Mouse (Mus musculus) olfactory bulb, adult 2 months (tissue): ENCODE results near the gene Rundc3a. TPM values are rescaled to one million over a fixed set of nuclear protein-coding genes. Genes with fewer than 3 reads are reported as not detected.

ENCODE experiments used
- H3K27ac ChIP-seq: fragments of 200-500 bp; 2 replicates; pipeline ENCODE4 v1.5.1; 2012; ENCODE audit warnings: low read depth, low read length; ENCODE audit not compliant: insufficient read depth
- H3K4me1 ChIP-seq: fragments of 200-500 bp; 2 replicates; pipeline ENCODE4 v1.6.1; 2012; ENCODE audit warnings: low read length; ENCODE audit not compliant: control insufficient read depth, insufficient read depth
- H3K4me3 ChIP-seq: fragments of 200-500 bp; 2 replicates; pipeline ENCODE4 v1.5.1; 2012; ENCODE audit warnings: mild to moderate bottlenecking, low read depth, low read length, moderate library complexity; ENCODE audit not compliant: insufficient read depth
- CTCF ChIP-seq: fragments of 200-500 bp; IDR thresholded peaks from 2 replicates; pipeline ENCODE4 v1.5.1; 2012; ENCODE audit warnings: low read depth, mild to moderate bottlenecking, low read length, moderate library complexity; ENCODE audit not compliant: insufficient read depth
- POLR2A ChIP-seq: fragments of 200-500 bp; IDR thresholded peaks from 2 replicates; pipeline ENCODE4 v1.6.1; 2012; ENCODE audit warnings: mild to moderate bottlenecking, low read depth, low read length, moderate library complexity; ENCODE audit not compliant: insufficient read depth
- WGBS: fragments of 180-500 bp; shearing (Covaris S2); methylation state at CpG from one replicate; pipeline ENCODE4 v1.1.7; 2018; 5-methylcytosine and 5-hydroxymethylcytosine counted together
- polyA plus RNA-seq: library from polyadenylated mRNA; stranded (reverse); fragments of >200 nt; gene quantifications from 2 replicates; pipeline ENCODE4 v1.2.4, GENCODE M21; 2012; ENCODE audit warnings: low replicate concordance; ENCODE audit not compliant: missing spikeins, insufficient read depth, insufficient read length

Gene Rundc3a
- polyA plus RNA-seq: not detected in 2 replicates

- Histone ChIP-seq H3K4me1 (peaks cover 33% of the 10 kb centered on the region), H3K4me3 (peak within 1 kb of the TSS; percentile 88), H3K27ac (peak within 1 kb of the TSS; percentile 95)
- WGBS: under 1% methylated on average over 34 of the region's 34 CpGs
- TF ChIP-seq POLR2A (peak; percentile 73), CTCF (no peak)
Observed at GRCm38 (mm10) chr11:102393238-102393634, at the start of gene Rundc3a. TSS of gene Rundc3a (plus strand) at chr11:102393403.

- H3K27ac ChIP-seq: no peak overlapping the region
- no peaks in the 10 kb centered on the region for H3K4me1 ChIP-seq
- TF ChIP-seq CTCF: no peak
- no peak for TF ChIP-seq POLR2A
- no peak overlapping the region for H3K4me3 ChIP-seq
- WGBS: 100% methylated on average over 3 of the region's 3 CpGs
Observed at GRCm38 (mm10) chr11:102344458-102344857, 48.7 kb upstream of the Rundc3a start.

DNA sequence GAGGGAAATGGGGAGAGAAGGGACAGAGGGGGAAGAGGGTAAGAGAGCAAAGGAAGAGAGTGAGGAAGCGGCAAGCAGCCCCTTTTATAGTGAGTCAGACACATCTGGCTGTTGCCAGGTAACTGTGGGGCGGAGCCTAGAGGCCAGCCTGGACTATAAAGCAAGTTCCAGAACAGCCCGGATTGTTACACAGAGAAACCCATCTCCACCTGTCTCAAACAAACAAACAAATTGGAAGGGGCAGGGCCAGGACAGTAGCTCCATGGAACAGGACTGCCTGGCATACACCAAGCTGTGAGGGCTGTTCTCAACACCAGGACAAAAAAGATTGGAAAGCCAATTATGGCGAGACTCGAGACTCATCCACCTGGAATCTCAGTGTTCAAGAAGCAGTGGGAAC lies 46.3 kb upstream of the Rundc3a start:
- no peak for TF ChIP-seq POLR2A
- TF ChIP-seq CTCF: no peak
- 75% methylated on average over 5 of the region's 5 CpGs for WGBS
- Histone ChIP-seq H3K4me3 (no peak overlapping the region), H3K27ac (no peak overlapping the region), H3K4me1 (no peaks in the 10 kb centered on the region)

GRCm38 (mm10) chr11:102347683-102348082 lies 45.5 kb upstream of the Rundc3a start:
- Histone ChIP-seq H3K4me1 (no peaks in the 10 kb centered on the region), H3K4me3 (no peak overlapping the region), H3K27ac (no peak overlapping the region)
- WGBS: 70% methylated on average over 5 of the region's 5 CpGs
- TF ChIP-seq POLR2A (no peak), CTCF (no peak)

DNA sequence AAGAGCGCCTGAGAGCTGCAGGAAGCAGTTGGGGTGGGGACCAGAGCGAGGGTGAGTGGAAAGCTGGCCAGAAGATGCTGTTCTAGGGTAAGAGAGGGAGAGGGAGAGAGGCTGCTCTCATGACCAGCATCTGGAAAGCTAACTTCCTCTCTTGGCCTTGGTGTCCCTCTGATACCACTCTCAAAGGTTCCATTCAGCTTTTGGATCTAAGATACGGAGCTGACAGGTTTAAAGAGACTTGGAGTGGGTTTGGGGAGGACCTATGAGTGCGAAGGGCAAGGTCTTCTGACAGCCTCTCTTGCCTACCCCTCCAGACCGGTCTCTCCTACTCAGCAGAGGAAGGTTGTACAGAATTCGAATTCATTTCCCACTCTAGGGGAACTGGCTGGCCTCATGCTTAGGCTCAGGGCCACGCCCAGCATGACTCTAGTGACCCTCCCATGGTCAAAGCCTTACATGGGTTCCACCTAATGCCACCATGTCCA lies 45.1 kb upstream of the Rundc3a start:
- TF ChIP-seq POLR2A (no peak), CTCF (no peak)
- Histone ChIP-seq H3K4me1 (no peaks in the 10 kb centered on the region; the same call in 1 of the 2 replicates), H3K4me3 (no peak overlapping the region), H3K27ac (no peak overlapping the region)
- 93% methylated on average over 7 of the region's 7 CpGs for WGBS

DNA sequence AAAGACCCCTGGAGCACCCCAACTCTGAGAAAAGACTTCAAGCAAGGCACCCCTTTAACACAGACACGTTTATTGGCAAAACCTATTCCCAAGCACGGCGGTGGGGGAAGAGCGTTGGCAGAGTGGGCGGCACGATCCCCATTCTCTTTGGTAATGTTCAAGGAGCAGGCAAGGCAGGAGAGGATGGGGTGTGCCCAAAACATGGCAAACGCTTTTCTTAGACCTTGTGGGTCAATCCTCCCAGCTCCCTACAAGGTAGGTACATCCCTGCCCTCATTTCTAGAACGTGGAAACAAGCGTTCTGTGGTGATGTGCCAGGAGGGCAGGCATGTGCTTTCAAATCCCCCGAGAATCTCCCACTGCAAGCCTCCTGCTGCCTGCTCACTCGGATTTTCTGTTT lies 44.4 kb upstream of the Rundc3a start:
- TF ChIP-seq POLR2A: no peak
- TF ChIP-seq CTCF: no peak
- Histone ChIP-seq H3K4me1 (no peaks in the 10 kb centered on the region; the same call in 1 of the 2 replicates), H3K27ac (no peak overlapping the region), H3K4me3 (no peak overlapping the region)
- WGBS: 64% methylated on average over 11 of the region's 11 CpGs

DNA sequence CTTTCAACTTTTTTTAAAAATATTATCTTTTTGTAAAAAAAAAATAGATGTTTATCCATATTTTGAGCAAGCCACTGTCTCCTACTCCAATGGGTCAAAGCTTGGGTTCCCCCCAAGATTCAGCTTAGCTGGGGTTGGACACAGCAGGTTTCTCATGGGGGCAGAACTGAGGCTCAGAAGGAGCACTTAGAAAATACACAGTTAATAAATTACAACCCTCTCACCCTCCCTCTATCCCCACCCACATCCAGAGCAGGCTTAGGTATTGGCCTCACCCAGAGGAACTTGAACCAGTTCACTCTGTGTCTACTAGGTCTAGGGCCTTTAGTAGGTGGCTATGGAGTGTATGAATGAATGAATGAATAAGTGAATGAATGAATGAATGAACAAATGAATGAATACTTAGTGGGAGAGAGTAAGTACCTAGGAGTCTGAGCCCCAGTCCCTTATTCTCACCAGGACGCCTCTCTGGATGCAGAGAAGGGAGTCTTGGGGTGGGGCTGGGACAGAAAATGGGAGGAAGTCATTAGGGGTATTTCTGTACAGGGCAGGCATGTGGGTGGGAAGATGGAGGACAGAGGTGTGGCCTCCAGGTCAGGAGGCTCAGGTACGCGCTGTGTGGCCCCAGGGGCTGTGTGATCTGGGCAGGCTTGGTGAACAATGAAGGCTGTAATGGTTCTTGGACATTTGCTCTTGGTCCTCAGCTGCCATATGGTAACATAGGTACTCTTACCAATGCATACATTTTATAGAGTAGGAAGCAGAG lies 43.8 kb upstream of the Rundc3a start:
- no peaks in the 10 kb centered on the region; the same call in 1 of the 2 replicates for H3K4me1 ChIP-seq
- no peak overlapping the region for H3K4me3 ChIP-seq
- no peak for TF ChIP-seq CTCF
- TF ChIP-seq POLR2A: no peak
- WGBS: 99% methylated on average over 3 of the region's 3 CpGs
- no peak overlapping the region for H3K27ac ChIP-seq

- no peak overlapping the region for H3K27ac ChIP-seq
- no peak for TF ChIP-seq POLR2A
- no peak; the same call in 1 of the 2 replicates for TF ChIP-seq CTCF
- 92% methylated on average over 4 of the region's 4 CpGs for WGBS
- no peak overlapping the region for H3K4me3 ChIP-seq
- H3K4me1 ChIP-seq: no peaks in the 10 kb centered on the region; the same call in 1 of the 2 replicates
Observed at GRCm38 (mm10) chr11:102350416-102350815, 42.8 kb upstream of the Rundc3a start.

DNA sequence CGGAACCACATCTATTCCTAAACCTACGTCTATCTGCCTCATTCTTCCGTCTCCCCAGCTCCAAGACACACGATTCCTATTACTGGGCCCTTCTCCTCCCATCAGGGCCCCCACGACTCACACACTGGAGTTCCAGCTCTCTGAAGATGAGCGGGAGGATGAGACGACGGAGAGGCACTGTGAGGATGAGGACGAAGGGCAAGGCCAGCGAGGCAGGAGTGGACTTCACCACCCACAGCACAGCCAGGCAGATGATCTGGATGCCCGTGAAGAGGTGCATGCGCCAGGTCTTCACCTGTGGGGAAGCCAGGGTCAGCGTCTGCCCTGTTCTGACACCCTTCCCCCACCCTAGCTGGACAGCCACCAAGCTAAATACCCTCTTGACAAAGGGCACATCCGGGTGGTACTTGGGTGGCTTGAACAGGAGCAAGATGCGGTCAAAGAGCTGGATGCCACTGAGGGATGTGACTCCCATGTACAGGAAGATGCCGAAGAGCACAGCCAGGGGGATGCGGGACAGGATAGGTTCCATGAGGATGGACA lies 42.2 kb upstream of the Rundc3a start:
- 90% methylated on average over 17 of the region's 17 CpGs for WGBS
- no peak for TF ChIP-seq POLR2A
- TF ChIP-seq CTCF: no peak

More for the DNA sequence above, 42.2 kb upstream of the Rundc3a start:
- H3K4me1 ChIP-seq: no peaks in the 10 kb centered on the region; the same call in 1 of the 2 replicates
- no peak overlapping the region for H3K27ac ChIP-seq
- no peak overlapping the region for H3K4me3 ChIP-seq
